Mouse (Mus musculus) T-helper 2 cell (primary cell): Measurements from ENCODE around the gene Klhl7.

Experiments
- in situ Hi-C: fragments of 300-600 bp; cut with MboI, MseI; formaldehyde crosslinking; loops from one replicate; pipeline ENCODE4 v1.15.1; 2025; ENCODE audit warnings: high pct_unique_total_duplicates

Klhl7 gene

GRCm38 (mm10) chr5:24169881-24170280, 69.5 kb downstream of the Klhl7 start:
- in situ Hi-C loops: loop anchor here (10.0 kb wide), 1 partner anchor 215 kb away; no protein-coding TSS in a partner anchor

- in situ Hi-C loops: no loop called here
These were observed 71.7 kb downstream of the Klhl7 start for GRCm38 (mm10) chr5:24172092-24172491.

- in situ Hi-C loops: no loop called here
These were observed 81.3 kb downstream of the Klhl7 start for GRCm38 (mm10) chr5:24181514-24182295.

GRCm38 (mm10) chr5:24182296-24182734, 81.9 kb downstream of the Klhl7 start:
- in situ Hi-C loops: no loop called here

- in situ Hi-C loops: no loop called here
These were observed 82.7 kb downstream of the Klhl7 start for GRCm38 (mm10) chr5:24183096-24183495.

- in situ Hi-C loops: no loop called here
These were observed 83.6 kb downstream of the Klhl7 start for GRCm38 (mm10) chr5:24184011-24184410.

- in situ Hi-C loops: no loop called here
These were observed 88.1 kb downstream of the Klhl7 start for GRCm38 (mm10) chr5:24188476-24188875.

GRCm38 (mm10) chr5:24191821-24192220, 91.4 kb downstream of the Klhl7 start:
- in situ Hi-C loops: no loop called here

GRCm38 (mm10) chr5:24201006-24201405, 100.6 kb downstream of the Klhl7 start:
- in situ Hi-C loops: no loop called here

GRCm38 (mm10) chr5:24202492-24202891, 102.1 kb downstream of the Klhl7 start:
- in situ Hi-C loops: no loop called here

GRCm38 (mm10) chr5:24203266-24203665, 102.9 kb downstream of the Klhl7 start:
- in situ Hi-C loops: no loop called here

- in situ Hi-C loops: no loop called here
These were observed 107.6 kb downstream of the Klhl7 start for GRCm38 (mm10) chr5:24207965-24208364.

- in situ Hi-C loops: no loop called here
These were observed 108.1 kb downstream of the Klhl7 start for GRCm38 (mm10) chr5:24208505-24208904.
